Mouse (Mus musculus) testis, postnatal 14 days (tissue): ENCODE measurements around the gene Fbxo7.

Source experiments
- DNase-seq: peaks from one replicate; pipeline ENCODE4 v3.0.0; 2021; ENCODE audit warnings: low spot score

Gene Fbxo7

DNA sequence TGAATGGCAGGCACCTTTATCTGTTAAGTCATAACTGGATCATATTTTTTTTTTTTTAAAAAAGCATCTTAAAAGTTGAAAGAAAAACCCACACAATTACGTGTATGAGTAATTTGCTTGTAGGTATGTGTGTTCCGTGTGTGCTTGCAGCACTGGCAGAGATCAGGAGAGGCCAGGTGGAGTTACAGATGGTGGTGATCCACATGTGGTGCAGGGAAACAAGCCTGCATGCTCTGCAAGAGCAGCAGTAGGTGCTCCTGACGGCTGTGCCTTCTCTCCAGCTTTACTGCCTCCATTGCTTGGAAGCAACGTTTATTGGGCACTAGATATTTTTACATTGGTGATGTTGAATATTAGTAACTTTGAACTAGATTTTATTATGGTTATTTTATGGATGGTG is 21.9 kb downstream of the Fbxo7 start:
- DNase-seq, result no peak

DNA sequence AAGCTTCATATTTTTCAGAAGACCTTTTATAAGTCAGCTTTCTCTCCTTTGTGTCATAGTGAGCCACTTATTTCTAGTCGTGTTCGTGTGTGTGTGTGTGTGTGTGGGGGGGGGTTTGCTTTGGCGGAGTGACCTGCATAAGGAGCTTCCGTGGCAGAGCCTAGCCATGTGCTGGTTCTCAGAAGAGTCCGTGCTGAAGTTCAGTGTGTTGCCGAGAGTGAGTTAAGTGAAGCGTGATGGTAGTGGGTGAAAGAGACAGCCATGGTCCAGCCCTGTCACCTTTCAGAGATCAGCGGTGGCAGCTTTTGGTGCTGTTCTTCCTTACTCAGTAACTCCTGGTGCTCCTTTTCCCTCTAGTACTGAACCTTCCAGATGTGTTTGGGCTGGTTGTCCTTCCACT is 22.3 kb downstream of the Fbxo7 start:
- DNase-seq, result no peak

DNA sequence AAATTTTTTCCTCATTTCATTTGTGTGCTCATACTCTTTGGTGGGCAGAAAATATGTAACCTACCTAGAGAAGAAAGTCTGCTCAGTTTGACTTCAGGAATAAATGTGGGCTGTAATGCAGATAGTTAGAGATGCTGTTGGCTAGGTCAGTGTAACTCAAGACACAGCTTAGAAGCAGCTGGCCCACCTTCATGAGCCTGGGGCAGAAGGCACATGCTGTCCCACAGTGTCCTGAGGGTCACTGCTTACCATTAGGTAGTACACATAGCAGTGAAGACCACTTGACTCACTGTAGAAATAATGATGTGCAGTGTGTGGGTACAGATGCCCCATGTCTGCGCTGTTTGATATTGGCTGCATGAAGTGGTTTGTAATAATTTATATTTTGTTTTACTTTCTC is 24.6 kb downstream of the Fbxo7 start:
- no peak for DNase-seq

DNA sequence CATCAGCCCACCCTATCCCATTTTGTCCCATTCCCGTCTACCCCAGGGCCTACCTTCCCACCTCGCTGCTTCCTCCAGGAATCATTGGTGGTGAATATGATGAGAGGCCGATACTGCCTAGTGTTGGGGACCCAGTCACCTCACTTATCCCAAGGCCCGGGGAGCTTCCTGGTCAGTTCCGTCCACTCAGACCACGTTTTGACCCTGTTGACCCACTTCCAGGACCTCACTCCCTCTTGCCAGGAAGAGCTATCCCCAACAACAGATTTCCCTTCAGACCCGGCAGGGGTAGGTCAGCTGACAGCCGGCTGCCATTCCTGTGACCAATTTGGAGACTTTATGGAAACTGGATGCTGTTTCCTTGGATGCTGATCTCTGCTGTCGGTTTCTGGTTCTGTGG is 26.0 kb downstream of the Fbxo7 start:
- DNase-seq, result no peak

DNA sequence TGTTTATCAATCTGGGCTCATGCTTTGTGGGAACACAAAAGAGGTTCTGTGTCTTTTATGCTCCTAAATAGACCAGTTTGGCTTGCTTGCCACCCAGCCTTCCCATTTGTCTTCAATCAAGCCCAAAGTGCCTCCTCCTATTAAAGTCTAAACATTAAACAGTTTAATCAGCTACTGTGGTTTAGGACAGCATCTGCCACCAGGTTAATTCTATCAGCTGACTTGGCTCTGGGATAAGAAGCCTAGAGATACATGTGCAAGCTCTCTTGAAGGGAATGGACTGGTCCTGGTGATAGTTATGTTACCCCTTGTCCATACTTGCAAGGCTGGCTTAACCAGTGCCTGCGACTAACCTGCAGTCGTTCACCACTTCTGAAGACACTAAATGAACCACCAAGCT is 28.8 kb downstream of the Fbxo7 start:
- DNase-seq, result no peak

DNA sequence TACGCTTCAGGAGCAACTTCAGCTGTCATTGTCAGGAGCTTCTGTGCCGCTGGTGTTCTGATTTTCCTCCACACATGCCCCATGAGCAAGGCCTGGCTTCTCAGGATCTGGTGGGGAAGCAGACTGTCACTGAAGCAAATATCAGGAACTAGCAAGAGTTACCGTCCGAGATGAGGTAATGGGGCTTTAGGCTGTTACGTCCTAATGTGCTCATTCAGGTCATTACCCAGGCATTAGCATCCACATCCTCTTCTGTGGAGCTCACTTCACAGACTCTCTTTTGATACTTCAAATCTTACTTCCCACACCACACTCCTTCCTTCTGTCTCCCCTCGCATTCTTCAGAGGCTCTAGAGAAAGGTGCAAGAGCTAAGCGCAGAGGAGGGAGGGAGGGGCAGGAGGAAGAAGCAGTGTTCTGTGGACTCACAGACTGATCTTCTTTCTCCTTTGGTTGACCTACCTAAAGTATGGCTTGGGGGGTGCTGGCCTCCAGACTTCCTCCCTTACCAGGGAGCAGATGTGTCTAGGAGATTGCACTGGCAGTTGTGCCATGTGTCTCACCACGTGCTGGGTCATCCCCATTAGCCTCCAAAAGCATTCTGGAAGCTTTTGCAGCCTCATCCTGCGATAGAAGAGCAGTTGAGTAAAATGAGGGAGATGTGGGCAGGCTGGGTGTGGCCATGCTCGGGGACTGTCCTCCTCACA is 31.2 kb downstream of the Fbxo7 start:
- DNase-seq, result no peak

DNA sequence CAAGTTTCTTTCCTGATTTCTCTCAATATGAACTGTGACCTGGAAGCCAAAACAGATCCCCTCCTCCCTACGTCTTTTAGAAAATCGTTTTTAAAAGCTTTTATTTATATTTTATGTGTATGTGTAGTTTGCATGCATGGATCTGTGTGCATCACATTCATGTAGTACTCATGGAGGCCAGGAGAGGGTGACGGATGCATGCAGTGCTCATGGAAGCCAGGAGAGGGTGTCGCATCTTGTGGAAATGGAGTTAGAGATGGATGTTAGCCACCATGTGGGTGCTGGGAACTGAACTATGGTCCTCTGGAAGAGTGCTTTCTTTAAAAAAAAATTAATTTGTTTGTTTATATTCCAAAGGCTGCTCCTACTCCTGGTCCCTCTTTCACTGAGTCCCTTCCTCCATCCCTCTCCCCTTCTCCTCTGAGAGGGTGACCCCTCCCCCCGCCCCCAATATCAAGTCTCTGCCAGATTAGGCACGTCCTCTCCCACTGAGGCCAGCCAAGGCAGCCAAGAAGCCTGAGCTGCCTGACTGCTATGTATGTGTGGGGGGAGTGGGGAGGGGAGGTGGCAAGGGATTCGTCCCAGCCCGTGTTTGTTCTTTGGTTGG is 34.6 kb downstream of the Fbxo7 start:
- no peak for DNase-seq

DNA sequence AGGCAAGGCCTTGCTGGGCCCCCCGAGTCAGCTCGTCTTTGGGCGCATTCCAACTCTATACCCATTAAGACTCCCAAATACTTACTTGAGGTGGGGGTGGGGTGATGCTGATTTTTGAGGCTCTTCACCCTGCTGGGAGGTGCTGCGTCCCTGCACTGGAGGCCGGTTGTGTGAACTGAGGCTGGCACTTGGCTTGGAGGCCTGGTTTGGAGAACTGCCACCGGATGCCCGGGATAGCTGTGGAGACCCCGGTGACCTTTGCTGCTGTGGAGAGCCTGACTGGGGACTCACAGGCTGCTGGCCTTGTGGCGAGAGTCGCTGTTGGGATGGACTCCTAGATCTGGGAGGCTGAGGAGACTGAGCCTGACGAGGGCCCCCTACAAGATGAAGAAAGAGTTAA is 35.5 kb downstream of the Fbxo7 start:
- no peak for DNase-seq

DNA sequence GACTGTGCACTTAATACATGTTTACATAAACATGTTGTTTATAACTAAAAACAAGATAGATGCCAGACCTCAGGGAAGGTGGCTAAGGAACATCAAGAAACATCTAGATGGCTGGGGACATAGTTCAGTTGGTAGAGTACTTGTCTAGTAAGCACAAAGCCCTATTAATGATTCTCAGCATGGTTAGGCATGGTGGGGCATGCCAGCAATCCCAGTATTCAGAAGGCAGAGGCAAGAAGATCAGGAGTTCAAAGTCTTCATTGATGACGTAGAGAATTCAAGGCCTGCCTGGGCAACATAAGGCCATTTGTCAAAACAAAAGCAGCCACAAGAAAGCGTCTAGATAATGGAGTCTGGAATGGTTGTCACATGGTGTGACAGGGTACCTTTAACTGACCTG is 35.9 kb downstream of the Fbxo7 start:
- DNase-seq, result no peak

DNA sequence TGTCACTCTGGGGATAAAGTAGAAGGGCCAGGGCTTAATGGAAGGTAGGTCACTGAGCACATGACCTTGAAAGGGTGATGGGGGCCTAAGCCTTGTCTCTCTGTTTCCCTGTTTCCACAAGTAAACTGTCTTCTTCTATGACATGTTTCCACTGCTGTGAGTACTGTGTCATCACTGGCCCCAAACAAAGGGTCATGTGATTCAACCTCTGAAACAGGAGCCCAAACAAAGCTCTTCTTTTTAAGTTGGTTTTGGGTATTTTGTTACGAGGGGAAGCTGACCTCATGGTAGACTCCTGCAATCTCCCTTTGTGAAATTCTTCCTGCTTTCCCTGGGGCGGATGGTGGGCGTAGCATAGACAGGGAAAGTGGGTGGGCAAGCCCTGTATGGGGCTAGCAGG is 38.5 kb downstream of the Fbxo7 start:
- no peak for DNase-seq

DNA sequence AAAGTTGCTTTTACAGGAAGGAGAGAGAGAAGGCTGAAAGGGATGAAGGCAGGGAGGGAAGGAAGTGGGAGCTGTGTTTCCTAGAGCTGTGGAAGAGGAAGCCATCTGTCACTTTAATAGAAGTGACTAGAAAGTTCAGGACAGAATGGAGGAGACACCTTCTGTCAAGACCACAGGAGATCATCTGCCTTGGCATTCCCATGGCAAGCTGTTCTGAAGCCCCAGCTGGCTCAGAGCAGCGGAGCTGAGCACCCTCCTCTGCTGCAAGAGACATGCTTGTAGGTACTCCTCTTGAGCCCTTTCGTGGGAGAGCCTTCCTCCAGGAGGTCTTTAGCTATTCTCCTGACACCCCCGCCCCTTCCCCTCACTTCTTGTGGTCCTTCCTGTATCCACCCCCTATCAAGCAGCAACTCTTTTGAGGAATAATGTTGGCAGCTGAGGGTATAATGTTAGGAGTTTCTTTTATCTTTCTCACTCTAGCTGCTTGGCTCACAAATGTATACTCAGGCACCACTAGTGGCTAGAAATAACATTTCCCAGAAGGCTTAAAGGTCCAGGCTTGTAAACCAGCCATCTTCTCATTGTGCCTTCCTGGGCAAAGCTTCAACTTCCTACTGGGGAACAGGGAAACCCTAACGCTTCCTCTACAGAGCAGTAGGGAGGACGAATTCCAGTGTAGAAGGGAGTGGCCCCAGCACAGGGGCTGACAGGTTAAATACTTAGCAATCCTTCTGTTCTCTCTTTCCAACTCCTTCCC is 40.7 kb downstream of the Fbxo7 start:
- no peak for DNase-seq

DNA sequence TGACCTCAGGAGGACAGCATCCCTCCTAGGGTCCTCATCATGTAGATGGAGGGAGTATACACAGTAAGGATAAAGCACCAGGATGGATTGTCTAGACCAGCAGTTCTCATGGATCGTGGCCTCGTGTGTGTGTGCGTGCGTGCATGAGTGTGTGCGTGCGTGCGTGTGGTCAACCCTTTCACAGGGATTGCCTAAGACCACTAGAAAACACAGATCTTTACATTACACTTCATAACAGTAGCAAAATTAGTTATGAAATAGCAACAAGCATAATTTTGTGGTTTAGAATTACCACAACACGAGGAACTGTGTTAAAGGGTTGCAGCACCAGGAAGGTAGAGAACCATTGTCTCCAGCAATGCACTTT is 41.2 kb downstream of the Fbxo7 start:
- DNase-seq, result no peak

DNA sequence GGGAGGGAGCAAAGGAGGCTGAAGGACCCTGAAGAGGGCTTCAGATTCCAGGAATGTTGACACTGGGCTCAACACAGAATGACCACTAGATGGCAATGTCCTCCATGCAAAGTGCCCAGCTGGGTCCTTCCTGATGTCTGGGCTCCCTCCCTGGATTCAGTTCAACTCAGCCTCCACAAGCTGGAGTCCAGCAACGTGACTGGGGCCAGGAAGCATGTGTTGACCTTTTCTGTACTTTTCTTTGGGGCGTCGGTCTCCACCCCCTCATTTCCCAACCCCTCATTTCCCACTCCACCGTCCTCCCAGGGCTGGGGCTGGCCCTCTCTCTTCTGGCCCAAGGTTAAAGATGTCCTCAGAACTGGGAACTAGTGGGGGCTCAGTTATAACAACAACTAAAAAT is 43.2 kb downstream of the Fbxo7 start:
- peak; percentile 52 for DNase-seq

DNA sequence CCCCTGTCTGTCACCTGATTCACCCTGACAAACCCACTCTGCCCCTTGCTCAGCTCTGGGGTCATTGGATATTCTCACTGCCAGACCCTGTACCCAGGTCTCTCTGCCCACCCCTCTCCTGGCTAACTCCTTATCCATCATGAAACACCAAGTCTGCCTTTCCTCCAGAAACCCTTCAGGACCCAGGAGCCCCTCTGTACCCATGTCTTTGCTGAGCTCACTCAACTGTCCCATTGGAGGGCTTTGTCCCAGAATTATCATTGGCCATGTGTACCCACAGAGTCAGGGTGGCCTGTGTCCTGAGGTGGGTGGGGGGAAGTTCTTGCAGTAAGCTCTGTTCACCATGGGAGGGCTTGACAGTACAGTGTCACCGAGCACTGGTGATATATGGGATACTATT is 43.9 kb downstream of the Fbxo7 start:
- no peak for DNase-seq

DNA sequence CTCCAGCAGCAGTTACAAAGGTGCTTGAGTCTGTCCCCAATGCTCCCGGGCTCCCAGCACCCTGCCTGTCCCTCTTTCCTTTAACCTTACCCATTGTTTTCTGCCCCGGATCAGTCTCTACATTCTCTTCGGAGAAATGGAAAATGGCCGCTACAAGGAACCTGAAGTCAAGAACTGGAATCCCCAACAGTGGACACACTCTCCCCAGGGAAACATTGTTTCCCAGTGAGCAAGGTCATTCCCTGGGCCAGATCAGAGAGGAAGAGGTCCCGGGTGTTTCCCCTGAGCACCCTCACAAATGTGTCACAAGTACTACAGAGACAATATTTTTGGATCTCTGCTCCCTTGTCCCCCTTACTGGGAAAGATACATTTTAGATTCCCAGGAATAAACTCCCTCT is 44.9 kb downstream of the Fbxo7 start:
- no peak for DNase-seq

DNA sequence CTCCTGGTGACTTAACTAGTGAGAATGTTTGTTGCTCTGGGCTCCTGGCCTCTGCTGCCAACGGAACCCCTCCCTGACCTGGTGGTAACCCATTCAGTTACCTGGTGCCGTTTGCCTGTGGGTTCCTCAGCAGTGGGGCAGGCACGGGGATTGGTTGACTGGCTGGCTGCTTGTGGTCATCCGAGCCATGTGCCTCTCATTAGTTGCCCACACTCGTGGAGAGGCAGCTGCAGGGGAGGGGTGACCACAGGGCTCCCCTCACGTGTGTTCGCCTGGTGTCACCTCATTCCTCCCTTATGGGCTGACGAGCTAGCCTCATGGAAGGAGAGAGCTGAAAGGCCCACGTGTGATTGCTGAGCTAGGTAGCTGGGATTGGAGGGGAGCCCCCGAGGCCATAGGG is 46.1 kb downstream of the Fbxo7 start:
- DNase-seq, result no peak

DNA sequence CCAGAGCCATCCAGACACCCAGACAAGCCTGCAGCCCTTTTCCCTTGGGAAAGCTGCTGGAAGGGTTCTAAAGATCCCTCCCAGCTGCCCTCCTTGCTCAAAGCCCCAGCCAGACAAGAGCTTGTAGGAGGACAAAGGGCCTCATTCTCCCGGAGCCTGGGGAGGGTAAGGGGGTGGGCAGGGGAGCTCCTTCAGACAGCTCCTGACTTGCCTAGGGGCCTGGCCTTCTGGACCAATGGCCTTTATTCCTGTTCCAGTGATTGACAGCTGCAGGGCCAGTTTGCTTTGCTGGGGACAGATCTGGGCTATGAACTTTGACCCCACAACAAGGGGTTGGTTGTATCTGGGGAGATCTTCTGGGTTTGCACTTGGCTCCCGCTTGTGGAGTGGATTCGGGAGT is 47.6 kb downstream of the Fbxo7 start:
- no peak for DNase-seq

DNA sequence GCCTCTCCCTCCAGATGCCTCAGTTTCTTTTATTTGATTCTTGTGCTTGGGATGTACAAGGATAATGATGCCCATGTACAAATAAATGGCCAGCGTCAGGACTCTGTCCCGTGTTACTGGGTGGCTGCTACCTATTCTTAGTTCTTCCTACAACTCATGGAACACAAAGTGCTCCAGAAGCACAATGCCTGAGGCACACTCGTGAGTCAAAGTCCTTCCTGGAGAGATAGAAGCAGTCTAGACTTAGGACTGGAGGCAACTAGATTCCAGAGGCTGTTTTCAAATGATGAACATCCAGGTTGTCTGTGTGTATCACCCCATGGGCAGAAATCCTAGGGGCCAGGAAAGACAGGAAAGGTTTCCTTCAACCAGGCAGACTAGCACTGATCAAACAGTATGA is 49.0 kb downstream of the Fbxo7 start:
- DNase-seq, result no peak

DNA sequence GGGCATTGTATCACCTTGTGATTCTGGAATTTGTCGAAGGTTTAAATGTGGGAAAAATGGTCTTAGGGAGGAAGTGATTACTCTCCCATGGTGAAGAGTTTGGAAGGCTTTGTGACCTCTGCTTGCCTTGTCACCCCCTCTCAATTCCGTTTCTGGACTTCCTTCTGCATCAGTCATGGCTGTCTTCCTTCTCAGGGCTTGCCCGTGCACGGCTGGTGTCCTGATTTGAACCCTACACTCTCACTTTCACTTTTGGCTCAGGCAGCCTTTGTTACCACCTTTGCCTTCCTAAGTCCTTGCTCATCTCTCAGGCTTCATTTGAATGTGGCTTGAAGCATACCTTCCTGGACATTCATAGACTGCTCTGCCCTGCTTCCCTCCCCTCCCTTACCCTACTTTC is 52.4 kb downstream of the Fbxo7 start:
- DNase-seq, result no peak

DNA sequence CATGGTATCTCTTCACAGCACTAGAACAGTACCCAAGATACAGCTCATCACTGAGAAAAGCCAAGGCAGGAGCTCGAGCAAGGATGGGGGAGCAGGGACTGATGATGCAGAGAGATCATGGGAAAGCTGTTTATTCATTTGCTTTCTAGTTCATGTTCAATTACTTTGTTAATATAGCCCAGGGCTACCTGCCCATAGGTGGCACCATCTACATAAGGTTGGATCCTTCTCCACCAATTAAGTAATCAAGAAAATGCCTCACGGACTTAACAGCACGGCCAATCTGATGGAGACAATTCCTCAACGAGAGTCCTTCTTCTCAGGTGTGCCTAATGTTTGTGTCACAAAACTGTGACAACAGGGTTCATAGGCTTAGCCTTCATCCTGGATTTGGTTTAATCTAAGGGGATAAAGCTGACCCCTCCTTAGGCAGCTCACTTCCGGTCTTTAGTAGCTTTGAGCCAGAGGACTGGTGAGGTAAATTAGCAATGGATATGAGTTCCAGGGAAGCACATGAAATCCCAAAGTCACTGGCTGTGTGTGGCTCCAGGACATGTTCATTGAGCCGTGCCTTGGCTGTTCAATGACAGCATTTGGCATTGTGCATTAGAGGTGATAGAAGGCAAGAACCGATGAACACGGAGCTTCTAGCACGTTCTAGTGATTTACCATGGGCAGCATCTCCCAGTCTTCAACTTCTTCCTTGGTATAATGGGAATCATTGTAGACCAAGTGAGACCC is 53.4 kb downstream of the Fbxo7 start:
- no peak for DNase-seq

DNA sequence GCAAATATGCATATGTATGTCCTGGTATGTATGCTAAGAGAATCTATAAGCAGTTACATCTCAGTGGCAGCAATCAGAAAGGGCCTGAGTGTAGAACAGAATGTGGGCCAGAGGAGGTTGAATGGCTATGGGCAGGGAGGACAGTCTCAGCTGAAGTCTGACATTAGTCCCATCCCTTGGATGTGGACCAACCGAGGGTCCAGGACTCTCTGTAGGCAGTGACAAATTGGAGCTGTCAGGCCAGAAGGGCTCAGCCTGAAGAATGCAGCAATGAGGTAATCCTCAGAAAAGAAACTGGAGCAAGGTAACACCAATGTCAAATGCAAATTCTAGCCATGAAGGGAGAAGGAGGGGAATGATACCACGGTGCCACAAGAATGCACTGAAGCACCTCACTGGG is 55.5 kb downstream of the Fbxo7 start:
- DNase-seq, result no peak

DNA sequence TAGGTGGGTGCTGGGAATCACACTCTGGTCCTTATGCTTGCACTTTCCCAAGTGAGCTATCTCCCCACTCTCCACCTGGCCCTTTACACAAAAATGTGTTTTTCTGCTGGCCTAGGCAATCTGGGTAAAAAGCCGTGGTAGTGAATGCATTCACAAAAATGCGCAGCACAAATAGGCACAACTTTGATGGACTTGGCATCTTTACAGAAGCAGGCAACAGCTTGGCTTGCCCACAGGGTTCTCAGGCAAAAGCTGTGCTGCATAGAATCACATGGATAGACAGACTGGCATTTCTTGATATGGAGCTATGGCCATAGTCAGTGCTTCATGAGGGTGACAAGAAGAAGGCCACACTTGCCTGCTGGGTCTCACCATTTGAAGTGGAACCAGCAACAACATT is 57.0 kb downstream of the Fbxo7 start:
- no peak for DNase-seq

DNA sequence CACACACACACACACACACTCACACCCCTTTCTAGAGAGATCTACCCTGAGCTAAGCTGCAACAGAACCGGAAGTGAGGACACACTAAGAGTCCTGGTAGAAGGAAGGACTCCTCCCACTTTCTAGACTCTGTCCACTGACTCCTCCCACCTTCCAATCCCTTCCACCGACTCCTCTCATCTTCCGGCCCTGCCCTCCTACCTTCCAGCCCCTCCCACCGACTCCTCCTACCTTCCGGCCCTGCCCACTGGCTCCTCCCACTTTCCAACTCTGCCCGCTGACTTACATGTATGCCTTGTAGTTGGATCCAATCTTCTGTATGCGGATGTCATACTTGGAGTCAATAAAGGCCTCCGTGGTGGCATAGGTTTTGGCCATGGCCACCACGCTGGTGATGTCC is 58.1 kb downstream of the Fbxo7 start:
- DNase-seq, result peak; percentile 36
